In the genomic region with DNA sequence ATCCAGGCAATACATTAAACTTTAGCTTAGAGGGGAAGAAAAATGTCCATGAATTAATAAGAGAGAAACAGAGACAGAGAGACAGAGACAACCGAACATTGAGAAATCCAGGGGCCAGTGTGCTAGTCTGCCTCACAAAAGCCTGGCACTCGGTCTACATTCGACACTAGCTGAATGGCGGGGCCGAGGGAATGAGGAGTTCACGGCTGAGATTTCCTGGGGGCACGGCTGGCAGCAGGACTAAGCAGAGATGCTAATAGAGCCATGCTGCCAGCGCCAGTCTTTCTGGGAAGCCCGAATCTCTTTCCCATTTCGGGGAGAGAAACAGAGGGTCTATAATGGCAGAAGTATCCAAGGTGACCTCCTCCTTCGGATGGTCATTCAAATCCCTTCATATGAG, we compare ENCODE assay signal across 14 mouse cellular contexts.
"Had no signal": no experiment of that assay in that cellular context is flagged by ENCODE, and none has a peak within 500 bp of the region (broad histone marks: within the 10 kb centered on the region; RNA-seq: fewer than 3 reads in every experiment).

No protein-coding gene starts in this region.

- ATAC-seq: midbrain, embryonic 13.5 days had no signal

- H3K27ac ChIP-seq: kidney, postnatal 0 days; limb, embryonic 13.5 days; liver, embryonic 14.5 days; midbrain, embryonic 13.5 days; neural tube, embryonic 15.5 days had no signal

- H3K4me3 ChIP-seq: limb, embryonic 13.5 days; midbrain, embryonic 13.5 days; myocyte; neural tube, embryonic 15.5 days had no signal

- H3K4me1 ChIP-seq: neural tube, embryonic 15.5 days had no signal

- H3K9me3 ChIP-seq: limb, embryonic 13.5 days; midbrain, embryonic 13.5 days; neural tube, embryonic 15.5 days had no signal

- DNase-seq: kidney, adult 9 months; kidney, postnatal 36 days; layer of hippocampus, adult 9-11 months; layer of hippocampus, postnatal 36 days; lung, adult 18-20 months; right cerebral cortex, adult 18-20 months; right cerebral cortex, postnatal 25 days; thymus, postnatal 14 days had no signal

- H3K27me3 ChIP-seq: neural tube, embryonic 15.5 days had no signal

- H3K36me3 ChIP-seq: neural tube, embryonic 15.5 days had no signal

- H3K4me2 ChIP-seq: limb, embryonic 13.5 days; midbrain, embryonic 13.5 days; neural tube, embryonic 15.5 days had no signal

- H3K9ac ChIP-seq: limb, embryonic 13.5 days; liver, embryonic 14.5 days; midbrain, embryonic 13.5 days; neural tube, embryonic 15.5 days had no signal
